Mouse (Mus musculus) erythroblast, embryonic 14.5 days (primary cell): ENCODE results near the gene Sgpp2.

ENCODE experiments used
- GATA1 ChIP-seq: IDR thresholded peaks from 2 replicates; pipeline ENCODE4 v1.6.1; 2012; ENCODE audit warnings: low read length, inconsistent platforms, mixed read lengths
- TAL1 ChIP-seq: IDR thresholded peaks from 3 replicates; pipeline ENCODE4 v1.6.1; 2012; ENCODE audit warnings: low read length, inconsistent platforms, mixed read lengths

DNA sequence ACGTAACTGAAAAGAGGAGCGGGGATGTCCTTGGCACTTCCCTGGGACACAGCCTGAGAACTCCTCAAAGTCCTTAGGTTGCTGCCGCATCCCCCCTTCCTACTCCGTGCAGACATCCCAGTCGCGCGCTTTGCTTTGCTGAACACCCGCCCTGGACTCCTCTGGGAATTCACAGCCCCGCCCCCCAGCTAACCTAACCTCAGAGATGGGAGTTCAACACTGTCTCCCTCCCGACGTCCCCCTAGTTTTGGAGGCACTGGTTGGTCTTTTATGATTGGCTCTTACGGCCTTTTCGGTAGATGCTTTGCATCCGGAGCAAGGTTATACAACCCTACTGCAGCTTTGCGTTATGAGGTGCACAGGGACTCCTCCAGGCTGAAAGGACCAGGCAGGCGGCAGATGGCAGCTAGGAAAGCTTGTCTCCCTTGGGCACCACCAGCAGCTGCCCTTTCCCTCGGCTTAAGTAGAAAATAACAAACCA is 756 bp downstream of the Sgpp2 start:
- TF ChIP-seq GATA1 (no peak), TAL1 (no peak)
